Mouse (Mus musculus) adrenal gland, postnatal 0 days (tissue): ENCODE data around the gene Olfr118. TPM values are rescaled to one million over a fixed set of nuclear protein-coding genes. Genes with fewer than 3 reads are reported as not detected.

Source experiments
- polyA plus RNA-seq: library from polyadenylated mRNA; unstranded; fragments of >200 nt; fragmentation: Nextera tagmentation; extraction: Ambion mirVana; gene quantifications from 2 replicates; pipeline ENCODE4 v1.2.1, GENCODE M21; 2015

The Olfr118 gene
- polyA plus RNA-seq: not detected in 2 replicates

DNA sequence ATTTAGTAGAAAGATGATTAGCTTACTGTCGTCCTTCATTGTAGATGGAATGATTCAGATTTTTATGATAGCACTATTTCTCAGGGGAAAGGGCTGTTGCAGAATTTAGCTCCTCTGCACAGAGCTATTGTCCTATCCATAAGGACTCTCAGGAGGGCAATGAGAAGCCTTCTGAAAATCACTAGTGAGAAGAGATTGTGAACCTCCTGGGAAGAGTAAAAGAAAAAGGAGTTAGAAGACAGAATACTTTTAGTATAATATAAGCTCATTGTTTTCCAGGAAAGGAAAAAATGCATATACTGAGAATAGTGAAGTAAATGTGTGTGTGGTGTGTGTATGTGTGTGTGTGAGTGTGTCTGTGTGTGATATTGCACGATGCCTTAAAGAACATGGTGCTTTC is at the start of gene Olfr118:
Gene Olfr118 (plus strand): TSS at position 301 of the 400 bp plus-strand sequence.

DNA sequence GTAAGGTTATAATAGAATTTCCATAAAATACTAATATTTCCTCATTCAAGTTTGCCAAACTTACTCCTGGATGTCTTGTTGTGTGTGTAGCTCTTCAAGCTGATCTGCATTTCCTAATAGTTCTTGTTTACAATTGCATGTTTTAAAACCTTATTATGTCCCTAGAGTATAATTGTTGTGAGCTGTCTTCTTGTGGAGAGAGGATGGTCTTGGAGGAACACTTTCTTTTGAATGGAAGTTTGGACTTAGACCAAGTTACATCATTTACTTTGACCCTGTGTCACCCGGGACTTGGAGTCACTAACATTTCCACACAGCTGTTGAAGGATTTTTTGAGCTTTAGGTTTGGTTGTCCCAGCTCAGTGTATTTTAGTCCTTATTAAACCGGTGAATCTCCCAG is 39.8 kb upstream of the Olfr118 start, which contains the start of the genes Olfr115 and Olfr116:
Gene Olfr115 (minus strand): TSS at position 101 of the 400 bp plus-strand sequence.
Gene Olfr116 (minus strand): TSS at position 191 of the 400 bp plus-strand sequence.

DNA sequence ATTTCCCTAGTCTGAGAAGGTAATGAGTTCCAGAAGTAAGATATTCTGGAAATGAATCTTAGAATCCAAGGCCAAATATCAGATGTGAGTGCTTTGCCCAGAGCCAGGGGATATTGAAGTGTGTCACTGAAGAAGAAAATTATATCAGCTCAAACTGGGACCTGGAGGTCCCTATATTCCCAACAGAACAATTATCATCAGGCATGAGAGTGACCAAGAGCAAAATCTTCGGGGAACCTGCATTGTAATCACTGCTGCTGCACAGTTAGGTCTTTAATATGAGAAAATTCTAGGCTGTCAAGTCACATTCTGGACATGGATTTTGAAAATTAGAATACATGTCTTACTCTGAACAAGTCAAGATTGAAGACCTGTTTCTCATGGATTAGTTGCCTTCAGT is 3.1 kb upstream of the Olfr118 start, which contains the start of gene Olfr117:
Gene Olfr117 (minus strand): TSS at position 101 of the 400 bp plus-strand sequence.

DNA sequence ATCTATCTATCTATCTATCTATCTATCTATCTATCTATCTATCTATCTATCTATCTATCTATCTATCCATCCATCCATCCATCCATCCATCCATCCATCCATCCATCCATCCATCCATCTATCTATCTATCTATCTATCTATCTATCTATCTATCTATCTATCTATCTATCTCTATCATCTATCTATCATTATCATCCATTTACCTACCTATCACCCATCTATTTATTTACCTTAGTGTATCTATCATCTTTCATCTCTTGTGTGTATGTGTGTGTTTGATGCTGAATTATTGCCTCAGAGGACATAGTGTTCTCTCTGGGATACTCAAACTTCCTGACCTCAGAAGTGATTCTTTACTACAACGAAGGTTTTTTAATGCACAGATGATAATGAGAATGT is 29.5 kb downstream of the Olfr118 start, which contains the start of gene Olfr119:
Gene Olfr119 (plus strand): TSS at position 301 of the 400 bp plus-strand sequence.

DNA sequence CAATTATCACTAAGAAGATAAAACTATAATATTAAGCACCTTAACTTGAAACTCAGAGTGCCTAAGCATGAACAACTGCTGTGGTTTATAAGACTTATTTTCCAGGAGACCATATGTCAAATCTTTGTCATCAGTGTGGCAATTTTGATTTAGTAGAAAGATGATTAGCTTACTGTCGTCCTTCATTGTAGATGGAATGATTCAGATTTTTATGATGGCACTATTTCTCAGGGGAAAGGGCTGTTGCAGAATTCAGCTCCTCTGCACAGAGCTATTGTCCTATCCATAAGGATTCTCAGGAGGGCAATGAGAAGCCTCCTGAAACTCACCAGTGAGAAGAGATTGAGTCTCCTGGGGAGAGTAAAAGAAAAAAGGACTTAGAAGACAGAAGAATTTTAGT is 54.7 kb downstream of the Olfr118 start, which contains the start of gene Olfr120:
Gene Olfr120 (plus strand): TSS at position 301 of the 400 bp plus-strand sequence.

Other genes starting within 250 kb of the Olfr118 start
- not detected in 2 replicates for gene Olfr108, start 221.5 kb upstream of the Olfr118 start, polyA plus RNA-seq
- gene Olfr109, start 208.1 kb upstream of the Olfr118 start, polyA plus RNA-seq: not detected in 2 replicates
- gene H2-M2, start 183.4 kb upstream of the Olfr118 start, polyA plus RNA-seq: 0.10 TPM in 1 of 2 replicates, not detected in the other
- 0.11 TPM in 1 of 2 replicates, not detected in the other for gene Olfr110, start 174.5 kb upstream of the Olfr118 start, polyA plus RNA-seq
- gene Olfr111, start 159.0 kb upstream of the Olfr118 start, polyA plus RNA-seq: not detected in 2 replicates
- not detected in 2 replicates for gene Olfr112, start 97.5 kb upstream of the Olfr118 start, polyA plus RNA-seq
- not detected in 2 replicates for gene Olfr113, start 89.3 kb upstream of the Olfr118 start, polyA plus RNA-seq
- not detected in 2 replicates for gene Olfr114, start 74.2 kb upstream of the Olfr118 start, polyA plus RNA-seq
- not detected in 2 replicates for gene Olfr115, start 39.9 kb upstream of the Olfr118 start, polyA plus RNA-seq
- gene Olfr116, start 39.8 kb upstream of the Olfr118 start, polyA plus RNA-seq: not detected in 2 replicates
- gene Olfr117, start 3.2 kb upstream of the Olfr118 start, polyA plus RNA-seq: not detected in 2 replicates
- not detected in 2 replicates for gene Olfr119, start 29.6 kb downstream of the Olfr118 start, polyA plus RNA-seq
- gene Olfr120, start 54.8 kb downstream of the Olfr118 start, polyA plus RNA-seq: not detected in 2 replicates
- gene Olfr121, start 81.9 kb downstream of the Olfr118 start, polyA plus RNA-seq: not detected in 2 replicates
- not detected in 2 replicates for gene Olfr122, start 101.6 kb downstream of the Olfr118 start, polyA plus RNA-seq
- not detected in 2 replicates for gene Olfr123, start 126.5 kb downstream of the Olfr118 start, polyA plus RNA-seq
- not detected in 2 replicates for gene Olfr124, start 132.9 kb downstream of the Olfr118 start, polyA plus RNA-seq
- not detected in 2 replicates for gene Olfr125, start 166.0 kb downstream of the Olfr118 start, polyA plus RNA-seq
- not detected in 2 replicates for gene Olfr126, start 180.5 kb downstream of the Olfr118 start, polyA plus RNA-seq
- gene Olfr127, start 233.4 kb downstream of the Olfr118 start, polyA plus RNA-seq: not detected in 2 replicates